In genomic region chr11:50132265-50132664, GRCm38 (mm10) we compare ENCODE assay signal across 8 mouse cellular contexts. TPM values are rescaled to one million over a fixed set of nuclear protein-coding genes. Genes with fewer than 3 reads are reported as not detected.
DNase-seq lines count a peak whose midpoint lies in the region; ATAC-seq and TF ChIP-seq lines count a peak whose summit lies in the region.

No protein-coding gene starts in this region.

- H3K4me3 ChIP-seq in erythroblast, embryonic 14.5 days (replicated peaks): peak overlapping the region; percentile 80
- no peak overlapping the region; the same call in 1 of the 2 replicates for H3K4me3 ChIP-seq in testis, adult 2 months (ENCODE audit: control insufficient read depth, low read depth, low read length)
- H3K4me3 ChIP-seq in liver, embryonic 11.5 days (ENCODE audit: low read depth, low read length): peak overlapping the region; percentile 81
- H3K4me3 ChIP-seq in stomach, postnatal 0 days (ENCODE audit: low read depth, low read length): peak overlapping the region; percentile 86

- peaks cover 50% of the 10 kb centered on the region for H3K4me1 ChIP-seq in erythroblast, embryonic 14.5 days (ENCODE audit: control insufficient read depth)
- H3K4me1 ChIP-seq in testis, adult 2 months (ENCODE audit: control insufficient read depth, insufficient read depth, low read length): peaks cover 10% of the 10 kb centered on the region
- H3K4me1 ChIP-seq in liver, embryonic 11.5 days (replicated peaks; ENCODE audit: control insufficient read depth, insufficient read depth, low read length): peaks cover 23% of the 10 kb centered on the region
- no peaks in the 10 kb centered on the region for H3K4me1 ChIP-seq in stomach, postnatal 0 days (replicated peaks; ENCODE audit: control insufficient read depth, insufficient read depth)

- H3K4me2 ChIP-seq in liver, embryonic 11.5 days: peak overlapping the region; percentile 92
- peak overlapping the region; percentile 97 for H3K4me2 ChIP-seq in stomach, postnatal 0 days (replicated peaks; ENCODE audit: low read depth)

- H3K27me3 ChIP-seq in erythroblast, embryonic 14.5 days (ENCODE audit: control insufficient read depth): no peaks in the 10 kb centered on the region
- H3K27me3 ChIP-seq in testis, adult 2 months (ENCODE audit: control insufficient read depth, insufficient read depth, low read length): no peaks in the 10 kb centered on the region
- no peaks in the 10 kb centered on the region for H3K27me3 ChIP-seq in liver, embryonic 11.5 days (replicated peaks; ENCODE audit: control insufficient read depth, insufficient read depth, low read length)
- H3K27me3 ChIP-seq in stomach, postnatal 0 days (ENCODE audit: control insufficient read depth, insufficient read depth, low read length): no peaks in the 10 kb centered on the region

- peaks cover 15% of the 10 kb centered on the region for H3K36me3 ChIP-seq in erythroblast, embryonic 14.5 days (ENCODE audit: control insufficient read depth)
- H3K36me3 ChIP-seq in testis, adult 2 months (ENCODE audit: control insufficient read depth, insufficient read depth, low read length): no peaks in the 10 kb centered on the region
- H3K36me3 ChIP-seq in liver, embryonic 11.5 days (ENCODE audit: control insufficient read depth, insufficient read depth, low read length): peaks cover 11% of the 10 kb centered on the region; the same call in 1 of the 2 replicates
- H3K36me3 ChIP-seq in stomach, postnatal 0 days (ENCODE audit: control insufficient read depth, insufficient read depth, low read length): peaks cover 5% of the 10 kb centered on the region; the same call in 1 of the 2 replicates

- ATAC-seq in erythroblast, adult 5-6 weeks (replicated peaks; ENCODE audit: low FRiP score, poor library complexity, severe bottlenecking): no peak
- ATAC-seq in liver, embryonic 11.5 days (replicated peaks; ENCODE audit: low FRiP score): no peak
- no peak for ATAC-seq in stomach, postnatal 0 days (ENCODE audit: low FRiP score, low TSS enrichment)

- WGBS in liver, embryonic 11.5 days: 88% methylated on average over 6 of the region's 6 CpGs
- 80% methylated on average over 6 of the region's 6 CpGs for WGBS in stomach, postnatal 0 days

- TF ChIP-seq POLR2A in testis, adult 2 months (IDR thresholded peaks at IDR 0.05; ENCODE audit: control insufficient read depth, low read depth, low read length): no peak

- DNase-seq in testis, postnatal 10 days (ENCODE audit: low spot score): no peak
- no peak for DNase-seq in liver, embryonic 11.5 days (ENCODE audit: low spot score)
- DNase-seq in stomach, postnatal 0 days (ENCODE audit: low spot score): no peak
- no peak for DNase-seq in cerebellum, adult 11-12 months
- DNase-seq in spleen, postnatal 14 days (ENCODE audit: low spot score in 2 of 2): no peak

- H3K9ac ChIP-seq in liver, embryonic 11.5 days (ENCODE audit: low read depth, low read length): peak overlapping the region; percentile 96
- peak overlapping the region; percentile 98 for H3K9ac ChIP-seq in stomach, postnatal 0 days (ENCODE audit: low read length)

- no peak for TF ChIP-seq CTCF in testis, adult 2 months (IDR thresholded peaks at IDR 0.05; ENCODE audit: control insufficient read depth, insufficient read depth, insufficient replicate concordance, low read depth, low read length)
- no peak for TF ChIP-seq CTCF in stomach, postnatal 0 days (IDR thresholded peaks at IDR 0.05; ENCODE audit: low read depth)

- H3K9me3 ChIP-seq in erythroblast, embryonic 14.5 days (ENCODE audit: control insufficient read depth, low read length): no peaks in the 10 kb centered on the region
- H3K9me3 ChIP-seq in liver, embryonic 11.5 days (ENCODE audit: control insufficient read depth, low read length): no peaks in the 10 kb centered on the region
- no peaks in the 10 kb centered on the region for H3K9me3 ChIP-seq in stomach, postnatal 0 days (ENCODE audit: control insufficient read depth, low read length)

- H3K27ac ChIP-seq in testis, adult 2 months (ENCODE audit: control insufficient read depth, insufficient read depth, low read depth, low read length): peak overlapping the region; percentile 70
- H3K27ac ChIP-seq in liver, embryonic 11.5 days (ENCODE audit: low read depth, low read length): no peak overlapping the region
- H3K27ac ChIP-seq in stomach, postnatal 0 days (replicated peaks): no peak overlapping the region

- TF ChIP-seq EP300 in stomach, postnatal 0 days (optimal IDR thresholded peaks at IDR 0.05): no peak

RNA-seq across cellular contexts. Expression of gene Tbc1d9b, which starts 1.1 kb away (rescaled TPM):
- polyA plus RNA-seq in erythroblast, embryonic 14.5 days (2012): 1.5 and 1.6 TPM in 2 replicates
- total RNA-seq in erythroblast, adult 5-6 weeks (2015; ENCODE audit: low replicate concordance): 6.1 and 12.5 TPM in 2 replicates
- 15.9 and 30.5 TPM in 2 replicates for total RNA-seq in erythroblast, adult 5-6 weeks (2017; ENCODE audit: low replicate concordance)
- polyA plus RNA-seq in testis, adult 2 months (2012; rRNA removed): 10.9 and 12.5 TPM in 2 replicates
- polyA plus RNA-seq in liver, embryonic 11.5 days (2014; fragmentation: Nextera tagmentation; extraction: Ambion mirVana): 30.1 and 34.0 TPM in 2 replicates
- 13.9 and 14.5 TPM in 2 replicates for polyA plus RNA-seq in stomach, postnatal 0 days (2015; fragmentation: Nextera tagmentation; extraction: Ambion mirVana)

RNA-seq across cellular contexts. Expression of gene Mrnip, which starts 42.0 kb away (rescaled TPM):
- polyA plus RNA-seq in erythroblast, embryonic 14.5 days (2012): 0.79 and 1.3 TPM in 2 replicates
- 6.7 and 9.8 TPM in 2 replicates for total RNA-seq in erythroblast, adult 5-6 weeks (2015; ENCODE audit: low replicate concordance)
- total RNA-seq in erythroblast, adult 5-6 weeks (2017; ENCODE audit: low replicate concordance): 2.8 and 4.0 TPM in 2 replicates
- 30.4 and 39.1 TPM in 2 replicates for polyA plus RNA-seq in testis, adult 2 months (2012; rRNA removed)
- 13.9 and 18.7 TPM in 2 replicates for polyA plus RNA-seq in liver, embryonic 11.5 days (2014; fragmentation: Nextera tagmentation; extraction: Ambion mirVana)
- polyA plus RNA-seq in stomach, postnatal 0 days (2015; fragmentation: Nextera tagmentation; extraction: Ambion mirVana): 6.1 and 6.2 TPM in 2 replicates
